Mouse (Mus musculus): ENCODE measurements around the gene Uvrag.

Uvrag gene

DNA sequence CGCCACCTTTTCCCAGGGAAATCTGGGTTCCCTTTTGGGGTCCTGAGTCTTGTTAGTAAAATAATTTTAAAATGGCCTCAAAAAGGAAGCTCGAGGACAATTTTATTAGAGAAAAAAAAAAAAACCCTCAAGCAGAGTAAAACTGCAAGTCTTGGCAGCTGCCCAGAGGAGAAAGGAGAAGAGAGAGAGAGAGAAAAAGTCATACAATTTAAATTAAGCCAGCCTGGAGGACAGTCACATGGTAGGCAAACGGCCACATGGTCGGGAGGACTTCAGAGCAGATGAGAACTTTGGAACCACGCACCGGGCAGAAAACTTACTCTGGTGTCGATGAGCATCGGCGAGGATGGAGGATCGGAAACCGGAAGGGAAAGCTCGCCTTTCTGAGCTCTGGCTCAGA lies 269.1 kb downstream of the Uvrag start:
- no peak for DNase-seq

DNA sequence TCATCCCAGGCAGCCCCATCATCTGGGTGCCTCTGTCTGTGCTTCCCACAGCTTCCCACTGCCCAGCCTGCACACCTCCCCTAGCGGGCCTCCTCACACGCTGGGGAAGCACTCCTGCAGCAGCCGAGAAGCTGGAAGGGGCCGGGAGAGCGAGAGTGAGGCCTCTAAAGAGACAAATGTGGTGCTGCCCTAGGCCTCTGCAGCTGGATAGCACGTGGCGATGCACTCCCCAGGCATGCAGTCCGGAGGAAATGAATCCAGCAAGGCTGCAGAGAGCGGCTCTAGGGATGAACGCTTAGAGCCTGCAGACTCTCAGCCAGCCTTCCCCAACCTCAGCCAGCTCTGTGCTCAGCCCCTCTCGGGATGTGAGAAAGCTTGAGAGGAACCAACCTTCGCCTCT lies 270.1 kb downstream of the Uvrag start:
- DNase-seq, result no peak

DNA sequence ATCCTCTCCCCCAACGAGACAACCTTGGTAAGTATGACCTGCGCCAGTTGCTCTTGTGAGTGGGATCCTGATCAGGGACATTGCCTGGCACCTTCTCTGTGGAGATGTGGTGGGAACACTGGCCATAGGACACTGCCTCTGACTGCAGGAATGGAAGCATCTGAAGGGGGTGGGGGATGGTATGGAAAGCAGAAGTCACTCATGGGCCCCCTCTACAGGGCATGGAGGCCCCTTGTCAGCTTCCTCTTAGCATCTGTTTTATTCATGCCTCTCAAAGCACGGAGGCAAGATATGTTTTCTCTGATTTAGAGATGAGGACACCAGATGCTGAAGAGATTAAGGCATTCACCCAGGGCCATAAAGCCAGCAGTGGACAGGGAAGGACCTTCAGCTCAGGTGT lies 271.9 kb downstream of the Uvrag start:
- no peak for DNase-seq

DNA sequence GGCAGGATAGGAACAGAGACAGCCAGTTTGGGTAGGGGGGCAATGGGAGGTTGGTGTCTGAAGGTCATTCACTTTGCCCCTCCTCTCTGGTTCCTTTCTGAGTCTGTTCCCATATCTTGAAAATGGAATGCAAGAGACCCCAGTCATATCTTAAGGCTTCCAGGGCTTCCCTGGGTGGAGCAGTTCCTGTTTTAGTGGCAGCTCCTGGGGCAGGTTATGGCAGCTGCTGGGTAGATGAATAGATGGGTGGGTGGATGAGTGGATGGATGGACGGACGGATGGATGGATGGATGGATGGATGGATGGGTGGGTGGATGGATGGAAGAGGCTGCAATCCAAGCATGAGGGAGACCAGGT lies 273.2 kb downstream of the Uvrag start:
- no peak for DNase-seq

DNA sequence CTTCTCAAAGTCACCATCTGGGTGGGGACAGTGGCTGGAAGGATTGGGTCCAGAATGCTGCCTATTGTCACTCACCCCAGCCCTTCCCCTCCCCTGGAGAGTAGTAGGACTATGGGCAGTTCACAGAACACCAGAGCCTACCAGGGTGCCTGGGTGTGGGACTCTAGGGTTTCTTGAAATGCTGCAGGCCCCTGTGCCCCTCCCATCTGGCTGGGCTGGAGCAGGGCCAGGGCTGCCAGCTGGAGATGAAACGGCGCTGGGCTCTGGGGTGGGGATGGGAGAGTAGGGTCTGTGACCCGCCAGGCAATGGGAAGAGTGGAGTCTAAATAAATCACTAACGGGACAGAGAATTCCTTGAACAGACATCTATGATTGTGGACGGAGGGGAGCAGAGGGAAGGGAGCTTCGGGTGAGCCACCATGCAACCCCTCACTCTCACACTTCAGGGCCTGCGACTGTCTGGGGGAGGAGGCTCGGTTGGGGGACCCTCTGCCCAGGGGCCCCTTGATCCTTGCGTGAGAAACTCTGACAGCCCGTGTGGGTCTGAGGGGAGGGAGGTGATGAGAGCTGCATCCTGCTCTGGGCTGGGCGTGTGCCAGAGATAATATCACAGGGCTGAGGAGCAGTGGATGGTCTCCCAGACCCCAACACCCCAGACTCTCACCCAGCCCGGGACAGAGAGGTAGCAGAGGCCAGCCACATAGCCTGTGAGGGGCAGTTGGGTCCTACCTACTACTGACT lies 273.7 kb downstream of the Uvrag start:
- DNase-seq, result no peak

DNA sequence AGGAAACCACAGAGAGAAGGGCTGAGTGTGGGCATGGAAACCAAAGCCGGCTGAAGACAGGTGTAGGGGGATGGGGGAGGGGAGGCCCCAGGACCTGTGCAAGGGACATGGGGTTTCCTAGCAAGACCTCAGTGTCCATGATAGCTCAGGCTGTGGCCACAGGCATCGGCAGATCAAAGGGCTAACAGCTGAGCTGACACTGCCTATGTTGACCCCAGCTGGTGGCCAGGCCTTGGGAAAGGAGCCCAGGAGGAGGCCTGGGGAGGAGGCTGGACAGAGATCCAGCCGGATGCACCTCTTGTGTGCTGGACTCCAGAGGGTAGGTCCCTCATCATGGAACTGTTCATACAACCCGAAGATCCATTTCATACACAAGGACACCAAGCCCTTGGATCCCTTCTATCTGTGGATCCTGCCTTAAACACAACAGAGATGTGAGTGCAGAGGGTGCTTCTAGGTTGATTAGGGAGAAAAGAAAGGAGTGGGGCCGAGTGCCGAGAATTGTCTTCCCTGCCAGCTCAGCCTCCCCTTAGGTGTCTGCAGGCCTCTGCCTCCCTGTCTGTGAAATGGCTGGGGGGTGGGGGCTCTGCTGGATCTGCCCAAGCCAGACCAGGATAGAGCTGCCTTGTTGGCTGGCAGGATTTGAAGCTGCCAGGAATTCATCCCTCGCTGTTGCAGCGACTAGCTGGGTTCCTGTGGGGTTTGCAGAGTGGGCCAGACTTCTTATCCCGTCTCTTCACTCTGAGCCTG lies 276.8 kb downstream of the Uvrag start:
- DNase-seq, result no peak

DNA sequence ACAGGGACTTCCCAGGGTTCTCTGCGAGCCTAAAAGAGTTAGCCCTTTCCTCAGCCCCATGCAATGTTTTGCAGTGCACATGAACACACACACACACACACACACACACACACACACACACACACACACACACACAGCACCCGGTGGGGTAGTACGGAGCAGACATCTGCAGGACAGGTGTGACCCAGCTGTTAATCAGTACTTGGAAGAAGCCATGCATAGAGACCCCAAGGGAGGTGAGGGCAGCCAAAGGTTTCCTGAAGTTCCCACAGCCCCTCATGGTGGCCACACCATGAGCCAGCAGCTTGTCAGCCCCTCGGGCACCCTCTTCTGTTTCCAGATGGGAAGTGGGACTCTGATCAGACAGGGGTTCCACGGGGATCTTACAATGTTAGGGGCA lies 277.9 kb downstream of the Uvrag start:
- DNase-seq, result no peak

DNA sequence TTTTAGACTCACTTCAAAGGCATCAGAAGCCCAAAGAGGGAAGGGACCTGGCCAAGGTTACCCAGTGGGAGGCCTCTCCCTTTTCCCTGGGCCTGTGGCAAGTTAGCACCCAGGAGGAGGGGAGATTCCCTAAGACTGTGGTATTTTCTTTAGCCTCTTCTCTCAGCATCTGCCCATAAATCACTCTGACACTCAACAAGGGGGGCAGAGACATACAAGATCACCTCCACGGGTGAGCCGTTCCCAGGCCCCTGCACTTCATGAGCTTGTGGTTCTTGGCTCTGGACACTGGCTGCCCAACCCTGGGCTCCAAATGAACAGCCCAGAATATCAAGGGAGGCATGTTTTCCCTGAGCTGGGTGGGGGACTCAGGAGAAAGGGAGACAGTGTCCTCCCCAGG lies 279.9 kb downstream of the Uvrag start:
- no peak for DNase-seq

DNA sequence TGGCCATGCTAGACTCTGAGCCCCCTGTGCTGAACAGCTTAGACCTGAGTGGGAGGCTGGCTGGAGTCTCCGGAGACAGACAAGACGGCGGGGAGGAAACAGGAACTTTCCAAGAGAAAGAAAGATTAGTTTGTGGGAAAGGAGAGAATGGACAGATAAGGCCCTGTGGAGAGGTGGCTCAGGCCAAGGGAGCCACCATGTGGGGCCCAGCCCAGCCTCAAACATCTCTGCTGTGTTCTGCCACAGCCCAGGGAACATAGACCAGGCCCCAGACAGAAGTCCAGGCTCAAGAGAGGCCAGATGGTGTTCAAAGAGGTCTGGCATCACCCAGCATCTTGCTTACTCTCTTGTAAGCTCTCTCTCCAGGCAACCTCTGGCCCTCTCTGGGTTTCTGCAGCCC lies 283.8 kb downstream of the Uvrag start:
- DNase-seq, result no peak

DNA sequence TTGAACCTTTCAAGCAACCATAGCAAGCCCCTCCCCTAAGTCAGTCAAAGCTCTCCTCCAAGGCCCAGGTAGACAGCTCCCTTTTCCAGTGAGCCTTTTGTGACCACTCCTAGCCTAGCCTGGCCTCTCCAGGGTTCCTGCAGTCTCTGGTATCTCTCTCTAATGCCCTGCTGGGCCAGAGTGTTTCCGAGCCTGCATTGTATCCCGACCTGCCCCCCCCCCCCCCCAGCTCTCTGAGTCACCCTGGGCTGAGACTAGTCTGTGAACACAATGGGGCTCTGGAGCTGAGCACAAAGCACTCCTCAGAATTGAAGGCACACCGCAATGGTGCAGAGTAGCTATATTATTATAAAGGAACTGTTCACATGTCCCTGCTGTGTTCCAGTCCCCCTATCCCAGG lies 284.8 kb downstream of the Uvrag start:
- DNase-seq, result no peak

DNA sequence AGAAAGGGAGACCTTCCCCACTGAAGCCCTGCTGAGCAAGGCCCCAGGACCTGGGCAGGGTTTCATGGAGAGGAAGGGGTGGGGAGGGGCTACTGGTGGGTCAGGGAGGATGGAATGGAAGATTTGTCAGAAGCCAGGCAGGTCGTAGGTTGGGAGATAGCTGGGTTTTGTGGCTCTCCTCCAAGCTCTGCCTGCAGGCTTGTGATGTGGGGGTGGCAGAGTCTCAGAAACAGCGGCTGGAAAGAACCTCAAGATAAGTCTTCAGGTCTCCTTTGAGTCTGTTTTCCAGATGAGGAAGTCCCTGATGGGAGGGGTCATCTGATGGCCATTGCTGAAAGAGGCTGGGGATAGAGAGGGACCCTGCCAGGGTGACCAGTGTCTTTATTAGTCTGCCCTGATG lies 285.6 kb downstream of the Uvrag start:
- DNase-seq, result no peak

DNA sequence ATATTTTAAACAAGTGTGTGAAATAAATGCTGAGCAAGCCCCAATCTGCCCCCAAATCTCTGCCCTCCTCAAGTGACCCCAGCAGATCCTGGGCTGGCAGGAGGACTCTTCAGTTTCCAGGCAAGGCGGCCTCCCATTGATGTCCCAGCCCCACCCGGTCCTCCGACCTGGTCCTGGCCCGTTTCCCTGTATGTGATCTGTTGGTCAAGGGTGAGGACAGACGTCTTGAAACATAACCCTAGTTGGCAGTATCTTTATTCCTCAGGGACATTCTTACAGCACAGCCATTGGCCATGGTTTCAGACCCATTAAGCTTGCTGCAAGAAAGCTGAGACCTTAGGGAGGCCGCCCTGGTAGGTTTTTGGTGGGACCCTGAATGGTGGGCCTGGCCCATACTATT lies 287.1 kb downstream of the Uvrag start:
- no peak for DNase-seq

DNA sequence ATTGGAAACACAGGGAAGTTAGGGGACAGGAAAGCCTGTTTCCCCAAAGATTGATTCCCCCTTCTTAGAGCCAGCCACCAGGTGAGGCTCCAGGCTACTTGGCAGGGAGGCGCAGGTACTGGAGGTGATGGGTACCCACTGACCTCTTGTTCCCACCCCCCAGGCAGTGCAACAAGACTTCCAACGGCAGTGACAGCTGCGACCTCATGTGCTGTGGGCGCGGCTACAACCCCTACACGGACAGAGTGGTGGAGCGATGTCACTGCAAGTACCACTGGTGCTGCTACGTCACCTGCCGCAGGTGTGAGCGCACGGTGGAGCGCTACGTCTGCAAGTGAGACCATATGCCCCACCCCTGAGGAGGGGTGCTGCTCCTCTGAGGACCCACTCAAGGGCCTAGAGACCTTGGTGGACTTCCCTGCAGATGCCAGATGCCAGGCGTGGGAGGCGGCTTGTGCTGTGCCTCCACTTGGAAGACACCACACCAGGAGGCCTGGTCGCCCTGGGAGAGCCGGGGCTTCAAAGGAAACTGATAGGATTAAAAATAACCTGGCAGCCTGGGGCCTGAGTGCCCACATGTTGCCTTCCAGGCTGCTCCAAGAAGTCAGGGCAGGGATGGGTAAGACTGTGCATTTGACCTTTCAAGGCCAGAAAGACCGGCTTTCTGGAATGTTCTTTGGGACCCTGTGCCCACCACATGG lies 287.8 kb downstream of the Uvrag start:
- no peak for DNase-seq

DNA sequence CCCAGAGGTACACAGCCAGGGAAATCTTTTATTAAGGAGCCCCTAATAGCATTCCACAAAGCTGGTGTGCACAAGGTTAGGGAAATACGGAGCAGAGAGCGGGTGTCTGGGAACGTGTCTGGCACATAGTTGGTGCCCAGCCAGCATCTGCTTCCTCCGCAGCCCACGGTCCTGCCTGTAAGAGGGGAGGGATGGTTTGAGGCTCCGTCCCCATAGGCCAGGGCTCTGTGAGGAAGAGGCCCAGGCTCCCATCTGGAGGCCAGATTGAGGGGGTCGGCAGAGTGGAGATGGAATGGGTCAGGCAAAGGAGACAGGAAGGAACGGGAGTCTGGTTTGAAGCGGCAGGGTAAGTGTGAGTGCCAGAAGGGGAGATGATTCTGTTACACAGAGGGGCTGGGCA lies 289.7 kb downstream of the Uvrag start:
- peak; percentile 34 to 48 for DNase-seq

DNA sequence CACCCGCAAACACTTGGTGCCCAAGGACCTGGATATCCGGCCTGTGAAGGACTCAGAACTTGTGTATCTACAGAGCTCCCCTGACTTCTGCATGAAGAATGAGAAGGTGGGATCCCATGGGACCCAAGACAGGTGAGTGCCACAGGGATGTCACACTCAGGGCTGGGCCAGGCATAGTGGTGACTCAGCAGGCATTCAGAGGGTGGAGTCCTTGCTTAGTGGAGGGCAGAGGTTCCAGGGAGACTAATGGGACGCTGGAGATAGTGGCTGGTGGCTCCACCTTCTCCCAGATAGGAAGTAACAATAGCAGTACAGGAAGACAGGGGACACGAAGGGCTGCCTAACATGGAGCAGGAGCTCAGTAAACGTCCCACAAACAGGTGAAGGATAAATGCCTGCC lies 290.6 kb downstream of the Uvrag start:
- DNase-seq, result no peak

DNA sequence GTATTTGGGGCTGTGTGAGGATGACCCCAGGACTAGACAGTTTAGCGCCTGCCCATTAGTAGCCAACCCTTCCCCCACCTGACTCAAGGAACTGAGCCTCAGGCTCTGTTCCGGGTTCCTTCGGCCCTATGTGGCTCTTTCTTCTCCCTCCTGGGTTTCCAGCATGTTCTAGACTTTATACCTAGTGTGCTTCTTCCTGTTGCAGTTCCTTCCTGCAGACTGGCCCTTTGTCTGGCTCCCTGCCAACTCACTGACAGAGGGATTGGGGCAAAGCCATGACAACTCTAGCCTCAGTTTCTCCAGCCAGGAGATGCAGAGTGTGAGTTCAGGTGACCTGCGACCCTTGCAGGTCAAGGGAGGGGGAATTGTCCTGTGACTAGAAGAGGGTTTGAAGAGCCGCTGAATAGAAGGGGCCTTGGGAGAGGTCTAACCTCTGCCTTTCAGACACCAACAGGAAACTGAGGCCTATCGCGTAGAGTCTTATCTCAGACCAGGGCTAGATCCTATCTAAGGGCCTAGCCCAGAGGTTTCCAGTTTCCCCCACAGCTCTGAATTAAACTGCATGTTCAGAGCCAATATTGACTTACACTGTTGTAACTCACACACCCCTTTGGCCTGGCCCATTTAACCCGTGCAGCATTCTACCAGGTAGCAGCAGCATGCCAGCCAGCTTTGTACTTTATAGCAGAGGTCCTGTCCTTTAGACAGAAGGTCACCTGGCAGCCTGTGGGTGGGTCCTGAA lies 291.9 kb downstream of the Uvrag start:
- DNase-seq, result peak; percentile 25 to 33

DNA sequence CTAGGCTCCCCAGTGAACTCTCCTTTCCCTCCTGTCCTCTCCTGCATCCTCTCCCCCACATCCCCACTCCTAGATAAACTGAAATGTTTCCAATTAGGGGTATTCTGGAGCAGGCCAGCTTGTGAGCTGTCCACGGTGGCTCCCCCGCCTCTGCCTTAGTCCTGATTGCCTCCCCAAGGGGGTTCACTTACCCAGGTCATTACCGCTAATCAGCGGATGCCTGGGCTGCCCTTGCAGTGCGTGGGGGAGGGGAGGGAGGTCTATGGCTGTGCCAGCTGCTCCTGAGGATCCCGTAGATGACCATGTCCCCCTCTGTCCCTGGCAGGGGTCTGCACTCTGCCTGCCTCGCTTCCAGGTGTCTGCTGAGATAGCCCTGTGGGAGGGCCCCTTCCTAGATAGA lies 297.3 kb downstream of the Uvrag start:
- no peak for DNase-seq

DNA sequence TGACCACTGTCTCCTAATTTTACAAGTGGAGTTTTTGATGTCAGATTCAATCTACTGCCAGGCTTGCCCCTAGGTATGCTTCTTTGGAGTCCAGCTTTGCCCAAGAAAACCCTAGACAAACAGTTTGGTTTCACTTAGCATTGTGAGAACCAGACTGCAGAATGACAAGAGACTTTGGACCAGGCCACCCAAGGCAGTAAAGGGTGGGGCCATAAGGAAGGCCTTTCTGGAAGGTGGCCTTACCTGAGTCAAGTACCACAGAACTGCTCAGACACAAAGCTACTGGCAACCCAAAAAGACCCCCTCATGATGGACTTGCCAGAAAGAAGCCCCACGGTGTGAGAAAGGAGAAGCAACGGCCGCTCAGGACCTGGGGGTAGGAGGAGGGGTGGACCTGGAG lies 297.9 kb downstream of the Uvrag start:
- no peak for DNase-seq

DNA sequence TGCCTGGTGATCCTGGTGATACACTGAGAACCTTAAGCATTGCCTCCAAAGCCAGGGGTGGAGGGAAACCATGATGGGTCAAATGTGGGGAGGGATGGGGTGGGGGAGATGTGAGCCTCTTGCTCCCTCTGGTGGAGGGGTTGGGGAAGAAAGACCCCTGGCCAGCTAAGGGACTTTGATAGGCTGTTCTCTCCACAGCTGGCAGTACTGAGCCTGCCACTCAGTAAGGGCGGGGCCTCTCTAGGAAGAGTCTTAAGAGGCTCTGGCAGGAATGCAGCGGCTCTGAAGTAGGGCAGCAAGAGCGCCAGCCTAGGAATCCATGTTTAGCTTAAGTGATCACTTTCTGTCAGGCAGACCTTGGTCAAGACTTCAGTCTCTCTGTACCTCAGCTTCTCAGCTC lies 299.1 kb downstream of the Uvrag start:
- peak; percentile 53 to 56 for DNase-seq

DNA sequence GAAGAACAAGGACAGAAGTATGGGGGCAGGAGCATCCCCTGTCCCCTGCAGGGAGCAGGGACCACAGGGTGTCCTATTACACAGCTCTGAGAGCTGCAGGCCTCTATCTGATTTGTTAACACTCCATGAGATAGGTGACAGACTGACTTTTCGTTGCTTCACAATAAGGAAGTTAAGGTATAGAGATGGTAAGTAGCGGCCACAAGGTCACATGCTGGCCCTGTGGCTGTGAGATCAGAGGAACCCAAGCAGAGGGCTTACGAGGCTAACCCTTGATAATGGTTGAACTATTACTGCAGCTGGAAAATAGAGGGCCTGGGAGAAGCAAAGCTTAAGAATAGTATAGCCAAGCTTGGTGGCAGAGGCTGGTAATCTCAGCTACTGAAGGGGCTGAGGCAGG lies 300.2 kb downstream of the Uvrag start:
- no peak for DNase-seq

DNA sequence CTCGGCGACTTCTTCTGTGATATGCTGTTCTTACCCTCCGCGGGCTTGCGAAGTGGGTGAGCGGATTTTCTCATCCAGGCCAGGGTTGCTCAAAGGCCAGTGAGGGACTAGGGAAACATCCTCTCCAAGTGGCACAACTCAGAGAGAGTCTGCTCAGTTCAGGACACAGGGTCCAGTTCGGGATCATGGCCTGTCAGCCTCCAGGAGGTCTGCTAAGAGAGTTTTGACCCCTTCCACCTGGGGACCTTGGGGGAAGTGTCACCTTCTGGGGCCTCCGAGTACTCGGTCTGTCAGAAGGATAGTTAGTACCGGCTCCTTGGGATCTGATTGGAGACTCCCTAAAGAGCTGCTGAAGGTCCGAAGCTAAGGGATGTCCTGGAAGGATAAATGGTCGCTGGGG lies 301.6 kb downstream of the Uvrag start:
- no peak for DNase-seq

DNA sequence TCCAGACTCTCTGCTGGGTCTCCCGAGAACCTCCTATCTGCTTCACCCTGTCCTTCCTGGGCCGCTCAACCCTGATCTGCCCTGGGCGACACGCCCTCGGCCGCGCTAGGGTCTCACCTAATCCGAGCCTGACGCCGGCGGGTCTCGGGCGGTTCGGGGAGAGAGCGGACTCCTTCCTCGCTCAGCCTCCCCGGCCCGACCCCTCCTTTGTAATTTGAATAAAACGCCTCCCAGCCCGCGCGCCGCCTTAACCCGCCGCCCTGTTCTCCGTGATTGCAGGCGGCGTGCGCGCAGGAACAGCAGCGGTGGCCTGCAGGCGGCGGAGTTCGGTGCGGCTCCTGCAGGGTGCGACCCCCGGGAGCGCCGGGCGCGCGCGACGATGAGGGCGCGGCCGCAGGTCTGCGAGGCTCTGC lies 302.2 kb downstream of the Uvrag start:
- peak; percentile 54 to 67 for DNase-seq

DNA sequence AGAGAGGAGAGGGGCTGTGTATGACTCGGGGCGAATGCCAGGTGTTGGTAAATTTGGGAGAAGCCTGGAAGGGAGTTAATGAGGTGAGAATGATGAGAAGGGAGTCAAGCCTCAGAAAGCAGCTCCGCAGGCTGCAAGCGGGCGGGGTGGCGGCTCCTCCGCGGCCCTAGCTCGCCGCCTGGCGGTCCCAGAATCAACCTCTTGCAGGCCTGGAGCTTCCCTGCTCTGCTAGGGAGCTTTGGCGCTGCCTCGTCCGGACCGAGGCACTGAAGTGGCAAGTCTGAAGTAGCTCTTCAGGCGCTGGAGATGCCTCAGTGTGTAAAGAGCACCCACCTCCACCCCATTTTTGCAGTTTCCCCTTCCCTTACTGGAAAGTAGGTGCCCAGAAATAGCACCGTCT lies 303.0 kb downstream of the Uvrag start:
- DNase-seq, result peak; percentile 83 to 88
